Mouse (Mus musculus): ENCODE measurements around the gene Uchl1. TPM values are rescaled to one million over a fixed set of nuclear protein-coding genes. Genes with fewer than 3 reads are reported as not detected.
A peak's percentile ranks its signal among the peaks of the same experiment; 100 is the strongest.

Gene Uchl1
- polyA plus RNA-seq, 1 experiment from 2014 or later, result 61.0 TPM

- Histone ChIP-seq H3K4me1 (ENCODE audit: insufficient read depth) (peaks cover 9% of the 10 kb centered on the region; the same call in 1 of the 2 replicates), H3K9ac (no peak overlapping the region), H3K27me3 (ENCODE audit: insufficient read depth, low read length) (no peaks in the 10 kb centered on the region), H3K36me3 (ENCODE audit: insufficient read depth) (no peaks in the 10 kb centered on the region), H3K9me3 (ENCODE audit: low read depth, low read length) (no peaks in the 10 kb centered on the region), H3K27ac (ENCODE audit: low read depth) (no peak overlapping the region), H3K4me2 (0 out of 2 replicates have a peak overlapping the region, but pooled peaks have one; percentile 4), H3K4me3 (ENCODE audit: low read depth, low read length) (no peak overlapping the region)
- DNase-seq (peak; percentile 71), ATAC-seq (ENCODE audit: insufficient read depth) (peak; percentile 81)
- 0 out of 2 replicates have a peak, but pooled peaks have one; percentile 16 for TF ChIP-seq CTCF (IDR thresholded peaks at IDR 0.05; ENCODE audit: low read depth)
- WGBS, result 10% methylated on average over 10 of the region's 10 CpGs
These were observed 27.6 kb downstream of the Uchl1 start for GRCm38 (mm10) chr5:66703317-66704004.

GRCm38 (mm10) chr5:66707859-66708258 is 32.0 kb downstream of the Uchl1 start:
- DNase-seq (peak; percentile 75), ATAC-seq (ENCODE audit: insufficient read depth) (peak; percentile 38; the same call in 1 of the 2 replicates)
- TF ChIP-seq CTCF (IDR thresholded peaks at IDR 0.05; ENCODE audit: low read depth), result no peak
- Histone ChIP-seq H3K9me3 (ENCODE audit: low read depth, low read length) (no peaks in the 10 kb centered on the region), H3K4me1 (ENCODE audit: insufficient read depth) (peaks cover 9% of the 10 kb centered on the region; the same call in 1 of the 2 replicates), H3K36me3 (ENCODE audit: insufficient read depth) (no peaks in the 10 kb centered on the region), H3K27ac (ENCODE audit: low read depth) (no peak overlapping the region), H3K27me3 (ENCODE audit: insufficient read depth, low read length) (no peaks in the 10 kb centered on the region), H3K4me2 (no peak overlapping the region), H3K4me3 (ENCODE audit: low read depth, low read length) (no peak overlapping the region), H3K9ac (no peak overlapping the region)
- WGBS, result 45% methylated on average over 5 of the region's 5 CpGs

- peak; percentile 74 for DNase-seq
- H3K9ac ChIP-seq, result no peak overlapping the region
- H3K27ac ChIP-seq (ENCODE audit: low read depth), result no peak overlapping the region
- no peak overlapping the region for H3K4me2 ChIP-seq
- TF ChIP-seq CTCF (IDR thresholded peaks at IDR 0.05; ENCODE audit: low read depth), result peak; percentile 68
- 17% methylated on average over 4 of the region's 4 CpGs for WGBS
- no peaks in the 10 kb centered on the region for H3K9me3 ChIP-seq (ENCODE audit: low read depth, low read length)
- no peaks in the 10 kb centered on the region for H3K27me3 ChIP-seq (ENCODE audit: insufficient read depth, low read length)
- no peaks in the 10 kb centered on the region for H3K36me3 ChIP-seq (ENCODE audit: insufficient read depth)
- no peak; the same call in 1 of the 2 replicates for ATAC-seq (ENCODE audit: insufficient read depth)
- H3K4me1 ChIP-seq (ENCODE audit: insufficient read depth), result peaks cover 5% of the 10 kb centered on the region; the same call in 1 of the 2 replicates
- H3K4me3 ChIP-seq (ENCODE audit: low read depth, low read length), result no peak overlapping the region
These were observed 34.6 kb downstream of the Uchl1 start for GRCm38 (mm10) chr5:66710445-66711019.

DNA sequence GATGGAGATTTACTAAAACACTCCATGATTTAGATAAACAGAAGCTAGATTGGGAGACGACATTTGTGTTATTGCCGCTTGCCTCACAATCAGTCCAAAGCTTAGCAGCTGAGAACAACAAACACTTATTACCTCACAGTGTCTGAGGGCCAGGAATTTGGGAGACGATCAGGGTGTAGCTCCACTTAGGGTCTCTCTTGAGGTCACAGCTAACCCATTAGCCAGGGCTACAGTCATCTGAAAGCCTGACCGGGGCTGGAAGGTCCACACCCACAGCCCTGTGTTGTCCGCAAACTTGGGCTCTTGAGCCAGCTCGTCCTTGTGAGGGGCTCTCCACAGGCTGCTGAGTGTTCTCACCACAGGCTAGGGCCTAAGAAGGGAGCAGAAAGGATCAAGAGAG is 36.9 kb downstream of the Uchl1 start:
- no peak overlapping the region for H3K4me2 ChIP-seq
- H3K4me1 ChIP-seq (ENCODE audit: insufficient read depth), result peaks cover 5% of the 10 kb centered on the region; the same call in 1 of the 2 replicates
- no peak overlapping the region for H3K4me3 ChIP-seq (ENCODE audit: low read depth, low read length)
- H3K27ac ChIP-seq (ENCODE audit: low read depth), result no peak overlapping the region
- no peak overlapping the region for H3K9ac ChIP-seq
- TF ChIP-seq CTCF (IDR thresholded peaks at IDR 0.05; ENCODE audit: low read depth), result no peak
- ATAC-seq (ENCODE audit: insufficient read depth), result peak; percentile 38; the same call in 1 of the 2 replicates
- no peaks in the 10 kb centered on the region for H3K27me3 ChIP-seq (ENCODE audit: insufficient read depth, low read length)
- DNase-seq, result no peak
- WGBS, result 29% methylated on average over 6 of the region's 6 CpGs
- no peaks in the 10 kb centered on the region for H3K36me3 ChIP-seq (ENCODE audit: insufficient read depth)
- no peaks in the 10 kb centered on the region for H3K9me3 ChIP-seq (ENCODE audit: low read depth, low read length)

GRCm38 (mm10) chr5:66715498-66715931 is 39.6 kb downstream of the Uchl1 start:
- H3K4me3 ChIP-seq (ENCODE audit: low read depth, low read length), result no peak overlapping the region
- TF ChIP-seq CTCF (IDR thresholded peaks at IDR 0.05; ENCODE audit: low read depth), result no peak
- H3K4me1 ChIP-seq (ENCODE audit: insufficient read depth), result peaks cover 5% of the 10 kb centered on the region; the same call in 1 of the 2 replicates
- H3K9ac ChIP-seq, result no peak overlapping the region
- WGBS, result 46% methylated on average over 4 of the region's 4 CpGs
- no peak overlapping the region for H3K27ac ChIP-seq (ENCODE audit: low read depth)
- H3K9me3 ChIP-seq (ENCODE audit: low read depth, low read length), result no peaks in the 10 kb centered on the region
- H3K4me2 ChIP-seq, result no peak overlapping the region
- DNase-seq, result no peak
- no peak for ATAC-seq (ENCODE audit: insufficient read depth)
- no peaks in the 10 kb centered on the region for H3K36me3 ChIP-seq (ENCODE audit: insufficient read depth)
- no peaks in the 10 kb centered on the region for H3K27me3 ChIP-seq (ENCODE audit: insufficient read depth, low read length)

DNA sequence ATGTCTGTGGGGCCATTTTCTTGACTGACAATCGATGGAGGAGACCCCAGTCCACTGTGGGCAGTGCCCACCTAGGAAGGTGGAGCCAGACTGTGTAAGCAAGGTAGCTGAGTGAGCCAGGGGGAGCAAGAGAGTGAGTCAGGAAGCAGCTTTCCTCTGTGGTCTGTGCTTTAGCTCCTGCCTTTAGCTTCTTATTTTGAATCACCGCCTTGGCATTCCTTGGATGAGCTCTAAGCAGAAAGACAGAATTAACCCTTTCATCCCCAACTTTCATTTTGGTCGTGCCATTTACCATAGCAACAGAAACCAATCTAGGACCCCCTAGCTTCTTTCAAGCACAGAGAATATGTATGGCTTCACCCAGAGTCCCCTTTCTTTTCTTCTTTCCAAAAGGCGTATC is 42.0 kb downstream of the Uchl1 start:
- no peak for DNase-seq
- ATAC-seq (ENCODE audit: insufficient read depth), result no peak
- no peak for TF ChIP-seq CTCF (IDR thresholded peaks at IDR 0.05; ENCODE audit: low read depth)
- no peak overlapping the region for H3K4me3 ChIP-seq (ENCODE audit: low read depth, low read length)
- H3K9me3 ChIP-seq (ENCODE audit: low read depth, low read length), result no peaks in the 10 kb centered on the region
- no peaks in the 10 kb centered on the region for H3K27me3 ChIP-seq (ENCODE audit: insufficient read depth, low read length)
- H3K4me2 ChIP-seq, result no peak overlapping the region
- no peaks in the 10 kb centered on the region for H3K36me3 ChIP-seq (ENCODE audit: insufficient read depth)
- no peak overlapping the region for H3K9ac ChIP-seq
- WGBS, result 60% methylated on average over 4 of the region's 4 CpGs
- no peak overlapping the region for H3K27ac ChIP-seq (ENCODE audit: low read depth)
- H3K4me1 ChIP-seq (ENCODE audit: insufficient read depth), result peaks cover 4% of the 10 kb centered on the region; the same call in 1 of the 2 replicates

GRCm38 (mm10) chr5:66718413-66718812 is 42.5 kb downstream of the Uchl1 start:
- Histone ChIP-seq H3K36me3 (ENCODE audit: insufficient read depth) (no peaks in the 10 kb centered on the region), H3K27ac (ENCODE audit: low read depth) (no peak overlapping the region), H3K4me1 (ENCODE audit: insufficient read depth) (peaks cover 6% of the 10 kb centered on the region; the same call in 1 of the 2 replicates), H3K4me3 (ENCODE audit: low read depth, low read length) (no peak overlapping the region), H3K9ac (no peak overlapping the region), H3K4me2 (no peak overlapping the region), H3K9me3 (ENCODE audit: low read depth, low read length) (no peaks in the 10 kb centered on the region), H3K27me3 (ENCODE audit: insufficient read depth, low read length) (no peaks in the 10 kb centered on the region)
- no peak for TF ChIP-seq CTCF (IDR thresholded peaks at IDR 0.05; ENCODE audit: low read depth)
- no peak for ATAC-seq (ENCODE audit: insufficient read depth)
- no peak for DNase-seq
- WGBS, result 46% methylated on average over 3 of the region's 3 CpGs
